Mouse (Mus musculus) heart, embryonic 11.5 days (tissue): ENCODE results near the gene AI467606. TPM values are rescaled to one million over a fixed set of nuclear protein-coding genes. Genes with fewer than 3 reads are reported as not detected.
A peak's percentile ranks its signal among the peaks of the same experiment; 100 is the strongest.

Source experiments
- ATAC-seq: fragments of 200-750 bp; cut with Nextera tagmentation; replicated peaks from 2 replicates; pipeline ENCODE4 v1.8.0; 2017; ENCODE audit warnings: moderate library complexity; ENCODE audit not compliant: insufficient number of reproducible peaks, low FRiP score, low TSS enrichment
- H3K27ac ChIP-seq: fragments of 300-500 bp; sonication (generic); 2 replicates; pipeline ENCODE4 v1.5.1; 2014; ENCODE audit warnings: mild to moderate bottlenecking, low read depth, low read length
- H3K27me3 ChIP-seq: fragments of 300-500 bp; sonication (generic); 2 replicates; pipeline ENCODE4 v1.6.1; 2014; ENCODE audit warnings: mild to moderate bottlenecking, low read length, mixed read lengths; ENCODE audit not compliant: control insufficient read depth, insufficient read depth
- H3K36me3 ChIP-seq: fragments of 300-500 bp; sonication (generic); 2 replicates; pipeline ENCODE4 v1.6.1; 2014; ENCODE audit warnings: mild to moderate bottlenecking, low read length, moderate library complexity, mixed read lengths; ENCODE audit not compliant: control insufficient read depth, insufficient read depth
- H3K4me1 ChIP-seq: fragments of 300-500 bp; sonication (generic); 2 replicates; pipeline ENCODE4 v1.6.1; 2014; ENCODE audit warnings: low read length; ENCODE audit not compliant: control insufficient read depth, insufficient read depth
- H3K4me2 ChIP-seq: fragments of 300-500 bp; sonication (generic); 2 replicates; pipeline ENCODE4 v1.6.1; 2014; ENCODE audit warnings: mild to moderate bottlenecking, moderate library complexity
- H3K4me3 ChIP-seq: fragments of 300-500 bp; sonication (generic); 2 replicates; pipeline ENCODE4 v1.5.1; 2014; ENCODE audit warnings: low read depth, low read length
- H3K9ac ChIP-seq: fragments of 300-500 bp; sonication (generic); 2 replicates; pipeline ENCODE4 v1.6.1; 2014; ENCODE audit warnings: mild to moderate bottlenecking, low read depth, low read length, moderate library complexity
- H3K9me3 ChIP-seq: fragments of 300-500 bp; sonication (generic); replicated peaks from 2 replicates; pipeline ENCODE4 v1.6.1; 2016; ENCODE audit warnings: low read length; ENCODE audit not compliant: control insufficient read depth
- WGBS: fragments of 180-500 bp; shearing (Covaris S2); extraction: QIAGEN DNeasy Blood & Tissue Kit; methylation state at CpG from one replicate; pipeline ENCODE4 v1.1.7; 2014; ENCODE audit not compliant: insufficient replicate concordance; 5-methylcytosine and 5-hydroxymethylcytosine counted together
- polyA plus RNA-seq: library from polyadenylated mRNA; unstranded; fragments of >200 nt; fragmentation: Nextera tagmentation; extraction: Ambion mirVana; gene quantifications from 2 replicates; pipeline ENCODE4 v1.2.1, GENCODE M21; 2014

Gene AI467606
- polyA plus RNA-seq, 1 experiment from 2014 or later = 0.96 TPM

DNA sequence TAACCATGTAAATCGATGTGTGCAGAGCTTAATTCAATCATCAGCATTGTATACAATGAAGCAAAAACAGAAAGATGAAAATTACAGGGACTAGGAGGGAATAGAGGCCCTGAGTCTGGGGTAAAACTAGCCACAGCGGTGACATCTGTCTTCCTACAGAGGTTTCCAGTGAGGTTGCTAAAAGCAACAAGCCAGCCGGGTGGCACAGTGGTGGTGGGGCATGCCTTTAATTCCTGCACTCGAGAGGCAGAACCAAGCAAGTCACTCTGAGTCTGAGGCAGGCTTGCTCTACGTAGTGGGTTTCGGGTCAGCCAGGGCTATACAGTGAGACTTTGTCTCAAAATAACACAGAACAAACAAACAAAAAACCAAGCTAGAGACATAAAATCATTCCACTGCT is 11.0 kb downstream of the AI467606 start:
- Histone ChIP-seq H3K27ac (no peak overlapping the region), H3K27me3 (0 out of 2 replicates have a peak, but pooled peaks cover 2% of the 10 kb centered on the region), H3K4me3 (no peak overlapping the region), H3K36me3 (no peaks in the 10 kb centered on the region), H3K4me1 (no peaks in the 10 kb centered on the region), H3K9ac (no peak overlapping the region), H3K4me2 (no peak overlapping the region), H3K9me3 (no peaks in the 10 kb centered on the region)
- WGBS = 65% methylated on average over 6 of the region's 6 CpGs
- ATAC-seq = no peak

DNA sequence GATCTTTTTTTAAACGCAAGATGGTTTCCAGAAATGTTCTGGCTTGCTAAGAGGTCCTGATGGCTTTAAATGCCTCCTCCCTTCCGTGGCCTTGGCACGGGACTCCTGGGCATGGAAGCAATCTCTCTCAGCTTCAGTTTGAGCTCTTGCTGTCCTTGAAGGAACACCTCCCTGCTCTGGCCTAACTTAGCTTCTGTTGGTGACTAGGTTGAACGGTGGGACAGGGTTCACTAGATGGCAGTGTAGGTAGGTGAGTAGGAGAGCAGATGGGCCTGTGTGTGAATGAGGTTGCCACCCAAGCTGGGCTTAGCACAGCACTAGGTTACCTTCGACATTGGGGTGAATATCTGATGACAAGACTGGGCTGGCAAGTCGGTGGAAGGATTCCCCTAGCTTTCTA is 12.8 kb downstream of the AI467606 start:
- Histone ChIP-seq H3K4me1 (no peaks in the 10 kb centered on the region), H3K36me3 (no peaks in the 10 kb centered on the region), H3K4me2 (no peak overlapping the region), H3K4me3 (no peak overlapping the region), H3K9me3 (no peaks in the 10 kb centered on the region), H3K27ac (no peak overlapping the region), H3K9ac (no peak overlapping the region), H3K27me3 (0 out of 2 replicates have a peak, but pooled peaks cover 2% of the 10 kb centered on the region)
- ATAC-seq = no peak
- WGBS = 59% methylated on average over 6 of the region's 6 CpGs

DNA sequence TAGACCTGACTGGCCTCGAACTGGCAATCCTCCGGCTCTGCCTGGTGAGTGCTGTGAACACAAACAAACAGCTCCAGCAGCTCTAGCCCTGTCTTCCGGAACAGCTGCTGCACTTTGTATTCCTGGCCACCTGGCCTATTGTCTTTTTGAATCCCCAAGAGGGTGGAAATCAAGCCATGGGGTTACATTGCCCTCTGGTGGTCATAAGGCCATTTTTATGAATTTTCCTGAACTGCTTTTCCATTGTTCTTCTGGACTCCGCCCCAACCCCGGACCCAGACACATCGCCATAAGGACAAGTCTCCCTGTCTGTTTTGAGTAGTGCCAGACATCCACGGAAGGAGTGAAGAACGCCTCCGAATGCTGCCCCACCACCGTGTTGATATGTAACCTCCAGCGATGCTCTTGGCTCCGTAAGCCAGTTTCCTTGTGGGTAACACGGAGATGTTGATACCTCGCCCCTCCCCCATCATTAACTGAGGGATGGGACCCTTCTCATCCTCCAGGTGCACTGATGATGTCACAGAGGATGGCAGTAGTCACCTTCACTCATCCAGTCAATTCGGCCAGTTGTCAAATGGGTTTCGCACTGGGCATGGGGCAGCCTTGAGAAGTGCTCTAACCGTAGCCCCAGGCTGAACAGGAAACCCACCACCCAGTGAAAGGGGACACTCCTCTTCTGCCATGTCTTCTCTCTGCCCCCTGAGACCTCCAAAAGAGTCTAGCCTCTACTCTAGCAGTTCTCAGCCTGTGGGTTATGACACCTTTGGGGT is 13.6 kb downstream of the AI467606 start:
- 0 out of 2 replicates have a peak, but pooled peaks have one; percentile 63 for ATAC-seq
- Histone ChIP-seq H3K4me2 (peak overlapping the region; percentile 54), H3K4me3 (peak overlapping the region; percentile 25), H3K9ac (peak overlapping the region; percentile 59; the same call in 1 of the 2 replicates), H3K27ac (no peak overlapping the region), H3K4me1 (no peaks in the 10 kb centered on the region), H3K27me3 (0 out of 2 replicates have a peak, but pooled peaks cover 2% of the 10 kb centered on the region), H3K9me3 (no peaks in the 10 kb centered on the region), H3K36me3 (no peaks in the 10 kb centered on the region)
- 14% methylated on average over 17 of the region's 17 CpGs for WGBS

DNA sequence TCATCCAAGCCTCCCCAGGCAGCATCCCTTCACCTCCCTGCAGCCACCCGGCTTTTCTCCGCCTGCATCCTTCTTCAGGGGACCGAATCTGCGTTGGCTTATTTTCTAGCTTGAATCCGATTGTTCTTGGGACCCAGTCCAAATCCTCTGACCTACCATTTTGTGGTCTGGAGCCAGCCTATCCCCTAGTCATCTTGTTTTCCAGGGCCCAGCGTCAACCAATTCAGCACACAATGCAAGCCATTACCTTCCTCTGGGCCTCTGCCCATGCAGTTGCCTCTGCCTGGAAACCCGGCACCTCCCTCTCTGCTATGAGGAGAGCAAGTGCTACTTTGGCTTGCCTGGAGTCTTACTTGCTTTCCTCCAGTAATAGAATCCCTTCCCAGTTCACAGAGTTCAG is 14.4 kb downstream of the AI467606 start:
- 75% methylated on average over 7 of the region's 7 CpGs for WGBS
- 0 out of 2 replicates have a peak, but pooled peaks cover 2% of the 10 kb centered on the region for H3K27me3 ChIP-seq
- no peaks in the 10 kb centered on the region for H3K4me1 ChIP-seq
- no peak overlapping the region for H3K27ac ChIP-seq
- no peaks in the 10 kb centered on the region for H3K36me3 ChIP-seq
- no peak for ATAC-seq
- H3K9ac ChIP-seq = no peak overlapping the region
- no peaks in the 10 kb centered on the region for H3K9me3 ChIP-seq
- H3K4me2 ChIP-seq = no peak overlapping the region
- H3K4me3 ChIP-seq = no peak overlapping the region

DNA sequence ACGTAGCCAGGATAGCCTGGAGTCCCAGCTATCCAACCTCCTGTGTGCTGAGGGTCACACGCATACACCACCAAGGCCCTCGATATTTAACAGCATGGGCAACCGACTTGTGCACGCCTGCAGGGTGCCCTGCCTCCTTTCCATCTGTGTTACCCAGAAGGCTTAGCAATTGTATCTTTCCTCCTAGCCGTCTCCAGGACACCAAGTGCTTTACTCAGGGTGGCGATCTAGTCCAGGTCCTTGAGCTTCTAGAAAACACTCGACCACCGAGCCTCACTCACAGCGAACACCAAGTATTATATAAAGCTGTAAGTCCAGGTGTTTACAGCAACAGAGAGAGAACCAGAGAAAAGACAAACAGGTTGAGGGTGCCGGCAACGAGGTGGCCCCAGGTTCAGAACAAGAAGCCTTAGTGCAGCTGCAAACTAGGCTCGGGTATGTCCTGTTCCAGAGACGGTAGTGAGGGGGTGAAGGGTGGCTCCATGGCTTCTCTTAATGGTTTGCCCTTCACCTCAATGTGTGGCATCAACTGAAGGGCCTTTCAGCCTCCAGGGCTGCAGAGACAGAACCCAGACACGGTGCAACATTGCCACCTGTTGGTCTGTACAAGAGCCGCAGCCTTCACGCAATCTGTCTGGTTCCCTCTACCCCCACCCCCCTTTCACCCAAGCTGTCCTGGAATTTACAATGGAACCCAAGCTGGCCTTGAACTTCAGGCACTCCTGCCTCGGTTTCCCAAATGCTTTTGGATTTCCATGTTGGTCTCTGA is 19.3 kb downstream of the AI467606 start:
- Histone ChIP-seq H3K9ac (no peak overlapping the region), H3K4me3 (no peak overlapping the region), H3K4me1 (0 out of 2 replicates have a peak, but pooled peaks cover 3% of the 10 kb centered on the region), H3K4me2 (no peak overlapping the region), H3K9me3 (no peaks in the 10 kb centered on the region), H3K36me3 (no peaks in the 10 kb centered on the region), H3K27me3 (0 out of 2 replicates have a peak, but pooled peaks cover 1% of the 10 kb centered on the region), H3K27ac (no peak overlapping the region)
- 45% methylated on average over 18 of the region's 18 CpGs for WGBS
- ATAC-seq = no peak

DNA sequence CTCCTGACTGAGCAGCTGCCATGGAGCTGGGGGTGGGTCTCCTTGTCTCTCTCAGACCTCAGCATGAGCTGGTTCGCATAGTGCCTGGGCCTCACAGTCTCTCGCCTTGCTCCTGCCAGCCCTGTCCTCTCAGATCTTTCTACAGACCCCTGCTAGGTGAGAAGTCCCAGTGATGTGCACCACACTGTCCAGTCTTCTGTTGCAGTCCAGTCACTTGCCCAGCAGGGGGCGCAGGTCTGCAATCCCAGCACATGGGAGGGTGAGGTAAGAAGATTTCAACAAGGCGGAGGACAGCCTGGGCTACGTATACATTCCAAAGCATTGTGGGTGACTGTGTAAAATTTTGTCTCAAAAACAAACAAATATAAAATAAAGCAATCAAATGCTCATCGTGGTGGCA is 20.3 kb downstream of the AI467606 start:
- WGBS = 34% methylated on average over 6 of the region's 6 CpGs
- no peak for ATAC-seq
- no peak overlapping the region for H3K9ac ChIP-seq

DNA sequence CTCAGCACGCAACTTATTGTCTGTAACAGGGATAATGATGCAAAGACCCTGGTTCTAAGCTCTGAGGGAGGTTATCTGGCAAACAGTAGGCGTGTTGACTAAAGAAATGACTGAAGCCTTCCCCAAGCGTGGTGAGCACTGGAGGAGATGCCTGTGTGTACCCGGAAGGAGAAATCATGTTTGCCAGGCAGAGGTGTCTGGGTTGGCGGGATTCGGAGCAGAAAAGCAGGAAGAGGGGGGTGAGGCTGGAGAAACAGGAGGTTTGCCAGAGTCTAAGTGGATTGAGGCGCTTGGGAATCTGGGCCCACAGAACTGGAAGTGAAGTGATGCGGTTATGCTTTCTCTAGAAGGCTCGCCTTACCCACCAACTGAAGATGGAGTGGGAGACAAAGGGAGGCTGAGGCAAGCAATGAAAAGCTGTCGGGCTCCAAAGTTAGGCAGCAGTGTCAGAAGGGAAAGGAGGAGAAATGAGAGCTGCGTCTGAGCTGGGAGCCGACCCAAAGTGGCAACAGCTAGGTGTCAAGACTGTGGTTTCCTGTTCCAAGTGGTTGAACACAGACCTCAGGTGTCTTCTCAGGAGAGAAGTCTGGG is 21.2 kb downstream of the AI467606 start:
- WGBS = 66% methylated on average over 12 of the region's 12 CpGs
- ATAC-seq = no peak
- Histone ChIP-seq H3K27me3 (no peaks in the 10 kb centered on the region), H3K36me3 (no peaks in the 10 kb centered on the region), H3K27ac (no peak overlapping the region), H3K4me1 (0 out of 2 replicates have a peak, but pooled peaks cover 3% of the 10 kb centered on the region), H3K9me3 (no peaks in the 10 kb centered on the region), H3K4me2 (no peak overlapping the region), H3K9ac (no peak overlapping the region), H3K4me3 (no peak overlapping the region)

More for the DNA sequence above, 20.3 kb downstream of the AI467606 start:
- Histone ChIP-seq H3K4me1 (0 out of 2 replicates have a peak, but pooled peaks cover 3% of the 10 kb centered on the region), H3K4me3 (no peak overlapping the region), H3K27ac (no peak overlapping the region), H3K4me2 (no peak overlapping the region), H3K9me3 (no peaks in the 10 kb centered on the region), H3K36me3 (no peaks in the 10 kb centered on the region), H3K27me3 (no peaks in the 10 kb centered on the region)

DNA sequence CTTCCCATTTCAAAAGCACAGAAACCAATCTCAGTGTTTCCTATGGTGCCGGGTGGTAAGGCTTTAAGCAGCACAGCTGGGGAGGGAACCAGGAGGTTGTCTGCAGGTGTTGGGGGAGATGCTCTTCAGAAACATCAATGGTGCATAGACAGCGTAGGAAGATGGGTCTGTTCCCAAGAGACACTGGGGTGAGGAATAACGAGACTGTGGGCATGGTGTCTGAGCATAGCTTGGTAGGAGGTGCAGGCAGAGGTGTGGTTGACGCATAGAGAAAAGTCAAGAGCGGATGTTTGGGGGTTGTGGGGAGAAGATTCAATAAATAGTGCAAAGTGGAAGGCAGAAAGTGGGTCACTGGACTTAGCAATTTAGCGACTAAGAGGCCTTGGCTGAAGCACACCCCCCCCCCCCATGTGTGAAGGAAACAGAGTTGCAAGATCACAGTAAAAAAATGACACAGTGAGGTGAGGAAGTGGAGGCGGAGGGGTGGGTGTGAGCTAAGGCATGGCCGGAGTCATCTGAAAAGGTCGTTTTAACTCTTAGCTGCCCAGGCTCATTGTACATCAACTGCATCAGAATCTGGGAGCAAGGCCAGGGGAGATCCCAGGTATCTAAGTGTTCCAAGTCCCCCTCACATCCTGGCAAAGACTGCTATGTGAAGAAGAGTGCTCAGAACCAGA is 21.9 kb downstream of the AI467606 start:
- Histone ChIP-seq H3K4me2 (no peak overlapping the region), H3K27ac (no peak overlapping the region), H3K9me3 (no peaks in the 10 kb centered on the region), H3K36me3 (no peaks in the 10 kb centered on the region), H3K9ac (no peak overlapping the region), H3K27me3 (no peaks in the 10 kb centered on the region), H3K4me3 (no peak overlapping the region), H3K4me1 (peaks cover 6% of the 10 kb centered on the region; the same call in 1 of the 2 replicates)
- 39% methylated on average over 9 of the region's 9 CpGs for WGBS
- ATAC-seq = no peak
